Mouse (Mus musculus): Measurements from ENCODE around the gene Patj. TPM values are rescaled to one million over a fixed set of nuclear protein-coding genes. Genes with fewer than 3 reads are reported as not detected.

Patj gene
- polyA plus RNA-seq, 1 experiment from 2014 or later = 2.8 TPM

- Histone ChIP-seq H3K9me3 (ENCODE audit: low read length) (no peaks in the 10 kb centered on the region), H3K9ac (replicated peaks) (no peak overlapping the region), H3K36me3 (replicated peaks; ENCODE audit: insufficient read depth, low read length) (0 out of 2 replicates have a peak, but pooled peaks cover 2% of the 10 kb centered on the region), H3K4me2 (ENCODE audit: low read depth, low read length) (no peak overlapping the region), H3K4me3 (ENCODE audit: low read depth, low read length) (no peak overlapping the region), H3K27me3 (ENCODE audit: insufficient read depth, low read length) (no peaks in the 10 kb centered on the region), H3K27ac (ENCODE audit: low read depth) (no peak overlapping the region), H3K4me1 (ENCODE audit: insufficient read depth) (no peaks in the 10 kb centered on the region; the same call in 1 of the 2 replicates)
- DNase-seq = no peak
- no peak for ATAC-seq
- WGBS (ENCODE audit: insufficient replicate concordance) = 75% methylated on average over 1 of the region's 1 CpGs
- TF ChIP-seq EP300 (IDR thresholded peaks at IDR 0.05; ENCODE audit: low read depth) (no peak), CTCF (IDR thresholded peaks at IDR 0.05; ENCODE audit: low read depth) (no peak)
Measured at GRCm38 (mm10) chr4:98656759-98657158, 261.2 kb downstream of the Patj start.

- no peak overlapping the region for H3K27ac ChIP-seq (ENCODE audit: low read depth)
- TF ChIP-seq CTCF (IDR thresholded peaks at IDR 0.05; ENCODE audit: low read depth) = no peak
- no peak for TF ChIP-seq EP300 (IDR thresholded peaks at IDR 0.05; ENCODE audit: low read depth)
- WGBS (ENCODE audit: insufficient replicate concordance) = 71% methylated on average over 2 of the region's 2 CpGs
- 0 out of 2 replicates have a peak, but pooled peaks cover 2% of the 10 kb centered on the region for H3K36me3 ChIP-seq (replicated peaks; ENCODE audit: insufficient read depth, low read length)
- H3K4me2 ChIP-seq (ENCODE audit: low read depth, low read length) = no peak overlapping the region
- no peaks in the 10 kb centered on the region; the same call in 1 of the 2 replicates for H3K4me1 ChIP-seq (ENCODE audit: insufficient read depth)
- no peaks in the 10 kb centered on the region for H3K27me3 ChIP-seq (ENCODE audit: insufficient read depth, low read length)
- ATAC-seq = no peak
- DNase-seq = no peak
- no peak overlapping the region for H3K9ac ChIP-seq (replicated peaks)
- H3K9me3 ChIP-seq (ENCODE audit: low read length) = no peaks in the 10 kb centered on the region
- H3K4me3 ChIP-seq (ENCODE audit: low read depth, low read length) = no peak overlapping the region
Measured at GRCm38 (mm10) chr4:98659032-98659431, 263.4 kb downstream of the Patj start.

- ATAC-seq (no peak), DNase-seq (no peak)
- TF ChIP-seq EP300 (IDR thresholded peaks at IDR 0.05; ENCODE audit: low read depth) (no peak), CTCF (IDR thresholded peaks at IDR 0.05; ENCODE audit: low read depth) (no peak)
- H3K27ac ChIP-seq (ENCODE audit: low read depth) = no peak overlapping the region
- no peak overlapping the region for H3K9ac ChIP-seq (replicated peaks)
- no peaks in the 10 kb centered on the region for H3K36me3 ChIP-seq (replicated peaks; ENCODE audit: insufficient read depth, low read length)
- no peaks in the 10 kb centered on the region for H3K27me3 ChIP-seq (ENCODE audit: insufficient read depth, low read length)
- 48% methylated on average over 2 of the region's 2 CpGs for WGBS (ENCODE audit: insufficient replicate concordance)
- H3K4me3 ChIP-seq (ENCODE audit: low read depth, low read length) = no peak overlapping the region
- H3K9me3 ChIP-seq (ENCODE audit: low read length) = no peaks in the 10 kb centered on the region
- no peak overlapping the region for H3K4me2 ChIP-seq (ENCODE audit: low read depth, low read length)
- no peaks in the 10 kb centered on the region; the same call in 1 of the 2 replicates for H3K4me1 ChIP-seq (ENCODE audit: insufficient read depth)
Measured at GRCm38 (mm10) chr4:98660534-98660933, 264.9 kb downstream of the Patj start.

GRCm38 (mm10) chr4:98665884-98666283 is 270.3 kb downstream of the Patj start:
- H3K4me2 ChIP-seq (ENCODE audit: low read depth, low read length) = no peak overlapping the region
- H3K27me3 ChIP-seq (ENCODE audit: insufficient read depth, low read length) = no peaks in the 10 kb centered on the region
- H3K9me3 ChIP-seq (ENCODE audit: low read length) = no peaks in the 10 kb centered on the region
- no peak for DNase-seq
- H3K4me1 ChIP-seq (ENCODE audit: insufficient read depth) = no peaks in the 10 kb centered on the region
- ATAC-seq = no peak
- H3K36me3 ChIP-seq (replicated peaks; ENCODE audit: insufficient read depth, low read length) = no peaks in the 10 kb centered on the region
- H3K27ac ChIP-seq (ENCODE audit: low read depth) = no peak overlapping the region
- H3K4me3 ChIP-seq (ENCODE audit: low read depth, low read length) = no peak overlapping the region
- no peak overlapping the region for H3K9ac ChIP-seq (replicated peaks)
- 80% methylated on average over 7 of the region's 7 CpGs for WGBS (ENCODE audit: insufficient replicate concordance)
- TF ChIP-seq CTCF (IDR thresholded peaks at IDR 0.05; ENCODE audit: low read depth) (no peak), EP300 (IDR thresholded peaks at IDR 0.05; ENCODE audit: low read depth) (no peak)

GRCm38 (mm10) chr4:98666451-98666850 is 270.9 kb downstream of the Patj start:
- ATAC-seq = no peak
- TF ChIP-seq CTCF (IDR thresholded peaks at IDR 0.05; ENCODE audit: low read depth) (no peak), EP300 (IDR thresholded peaks at IDR 0.05; ENCODE audit: low read depth) (no peak)
- Histone ChIP-seq H3K4me3 (ENCODE audit: low read depth, low read length) (no peak overlapping the region), H3K4me1 (ENCODE audit: insufficient read depth) (no peaks in the 10 kb centered on the region), H3K9me3 (ENCODE audit: low read length) (no peaks in the 10 kb centered on the region), H3K36me3 (replicated peaks; ENCODE audit: insufficient read depth, low read length) (no peaks in the 10 kb centered on the region), H3K4me2 (ENCODE audit: low read depth, low read length) (no peak overlapping the region), H3K9ac (replicated peaks) (no peak overlapping the region), H3K27ac (ENCODE audit: low read depth) (no peak overlapping the region), H3K27me3 (ENCODE audit: insufficient read depth, low read length) (no peaks in the 10 kb centered on the region)
- WGBS (ENCODE audit: insufficient replicate concordance) = 48% methylated on average over 1 of the region's 1 CpGs
- DNase-seq = no peak

- WGBS (ENCODE audit: insufficient replicate concordance) = 69% methylated on average over 3 of the region's 3 CpGs
- no peak for DNase-seq
- Histone ChIP-seq H3K9ac (replicated peaks) (no peak overlapping the region), H3K36me3 (replicated peaks; ENCODE audit: insufficient read depth, low read length) (no peaks in the 10 kb centered on the region), H3K4me1 (ENCODE audit: insufficient read depth) (no peaks in the 10 kb centered on the region), H3K9me3 (ENCODE audit: low read length) (no peaks in the 10 kb centered on the region), H3K27ac (ENCODE audit: low read depth) (no peak overlapping the region), H3K4me3 (ENCODE audit: low read depth, low read length) (no peak overlapping the region), H3K4me2 (ENCODE audit: low read depth, low read length) (no peak overlapping the region), H3K27me3 (ENCODE audit: insufficient read depth, low read length) (no peaks in the 10 kb centered on the region)
- TF ChIP-seq CTCF (IDR thresholded peaks at IDR 0.05; ENCODE audit: low read depth) (no peak), EP300 (IDR thresholded peaks at IDR 0.05; ENCODE audit: low read depth) (no peak)
- no peak for ATAC-seq
Measured at GRCm38 (mm10) chr4:98667009-98667408, 271.4 kb downstream of the Patj start.

- Histone ChIP-seq H3K36me3 (replicated peaks; ENCODE audit: insufficient read depth, low read length) (no peaks in the 10 kb centered on the region), H3K27ac (ENCODE audit: low read depth) (no peak overlapping the region), H3K9me3 (ENCODE audit: low read length) (no peaks in the 10 kb centered on the region), H3K4me3 (ENCODE audit: low read depth, low read length) (no peak overlapping the region), H3K4me1 (ENCODE audit: insufficient read depth) (no peaks in the 10 kb centered on the region), H3K4me2 (ENCODE audit: low read depth, low read length) (no peak overlapping the region), H3K27me3 (ENCODE audit: insufficient read depth, low read length) (no peaks in the 10 kb centered on the region), H3K9ac (replicated peaks) (no peak overlapping the region)
- no peak for TF ChIP-seq EP300 (IDR thresholded peaks at IDR 0.05; ENCODE audit: low read depth)
- no peak for TF ChIP-seq CTCF (IDR thresholded peaks at IDR 0.05; ENCODE audit: low read depth)
- WGBS (ENCODE audit: insufficient replicate concordance) = 74% methylated on average over 9 of the region's 9 CpGs
- DNase-seq (no peak), ATAC-seq (no peak)
Measured at GRCm38 (mm10) chr4:98677506-98677905, 281.9 kb downstream of the Patj start.

Measured in liver, postnatal 0 days (tissue).